Mouse (Mus musculus): ENCODE measurements at regions not wholly inside any gene's neighbourhood (a gene's known extent, or its start where the extent isn't known, plus 50 kb on each side); places are given as distances from the start of the nearest gene placed in this dataset.

DNA sequence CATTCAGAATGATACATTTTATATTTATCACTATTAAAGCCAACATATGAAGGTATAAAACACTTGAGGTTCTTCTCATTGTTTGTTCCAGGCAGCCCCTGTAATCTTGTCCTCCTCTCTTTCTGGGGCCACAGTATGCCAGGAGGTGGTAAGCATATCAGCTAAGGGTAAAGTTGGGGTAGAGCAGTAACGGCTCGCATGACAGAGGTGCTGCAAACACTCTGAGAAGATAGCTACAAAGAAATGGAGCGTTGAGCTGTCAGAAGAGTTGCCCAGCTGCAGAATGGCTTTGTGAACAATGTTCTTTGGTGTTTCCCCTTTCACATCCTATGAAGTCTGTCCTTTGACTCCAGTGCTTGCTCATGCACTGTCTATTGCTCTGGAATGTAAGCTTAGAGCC lies 293.5 kb upstream of the Camk1g start:
- no peak overlapping the region for H3K27ac ChIP-seq (replicated peaks)

DNA sequence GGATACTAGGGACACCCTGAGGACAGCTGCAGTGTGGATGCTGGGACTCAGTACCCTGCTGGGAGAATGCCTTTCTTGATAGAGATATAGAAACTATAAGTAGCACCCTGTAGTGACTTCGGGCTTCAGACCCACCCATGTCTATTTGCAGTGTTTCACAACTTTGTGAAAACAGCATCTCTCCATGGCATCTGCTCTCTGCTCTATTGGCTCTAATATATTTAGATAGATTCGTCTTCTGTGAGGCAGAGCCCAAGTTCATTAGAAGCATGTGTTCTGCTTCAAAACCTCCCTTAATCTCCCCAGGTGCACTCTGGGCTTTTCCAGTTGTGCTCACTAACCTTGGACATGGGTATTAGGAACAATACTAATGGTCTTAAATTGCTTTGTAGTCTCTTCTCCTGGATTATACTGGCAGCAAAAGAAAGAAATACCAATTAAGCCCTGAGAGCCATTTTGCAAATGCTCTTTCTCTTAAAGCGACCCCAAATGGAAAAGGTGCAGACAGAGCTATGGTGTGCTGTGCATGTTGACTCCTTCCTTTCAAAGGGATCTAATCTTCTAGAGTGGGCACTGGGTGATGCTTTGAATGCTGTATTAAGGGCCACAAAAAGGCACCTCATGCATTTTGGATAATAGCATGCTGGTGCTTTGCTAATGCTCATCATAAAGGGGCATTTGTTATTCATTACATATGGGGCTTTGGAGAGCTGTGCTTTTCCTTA lies 292.2 kb upstream of the Camk1g start:
- no peak overlapping the region for H3K27ac ChIP-seq (replicated peaks)

More for the DNA sequence above, 293.5 kb upstream of the Camk1g start:
- H3K36me3 ChIP-seq (replicated peaks), result no peaks in the 10 kb centered on the region
- no peak overlapping the region for H3K4me3 ChIP-seq
- no peaks in the 10 kb centered on the region for H3K9me3 ChIP-seq
- DNase-seq (ENCODE audit: low spot score), result no peak
- WGBS, result 91% methylated on average over 3 of the region's 3 CpGs
- peaks cover 23% of the 10 kb centered on the region for H3K4me1 ChIP-seq
- no peaks in the 10 kb centered on the region for H3K27me3 ChIP-seq (replicated peaks; ENCODE audit: low read depth, poor library complexity, severe bottlenecking)

GRCm38 (mm10) chr1:193661377-193661776 lies 291.3 kb upstream of the Camk1g start:
- no peak for DNase-seq (ENCODE audit: low spot score)
- Histone ChIP-seq H3K4me1 (peaks cover 21% of the 10 kb centered on the region), H3K27ac (replicated peaks) (no peak overlapping the region), H3K27me3 (replicated peaks; ENCODE audit: low read depth, poor library complexity, severe bottlenecking) (no peaks in the 10 kb centered on the region), H3K36me3 (replicated peaks) (no peaks in the 10 kb centered on the region), H3K9me3 (no peaks in the 10 kb centered on the region), H3K4me3 (no peak overlapping the region)
- 79% methylated on average over 4 of the region's 4 CpGs for WGBS

More for the DNA sequence above, 292.2 kb upstream of the Camk1g start:
- no peaks in the 10 kb centered on the region for H3K27me3 ChIP-seq (replicated peaks; ENCODE audit: low read depth, poor library complexity, severe bottlenecking)
- no peaks in the 10 kb centered on the region for H3K36me3 ChIP-seq (replicated peaks)
- H3K4me1 ChIP-seq, result peaks cover 21% of the 10 kb centered on the region
- H3K4me3 ChIP-seq, result no peak overlapping the region
- WGBS, result 68% methylated on average over 3 of the region's 3 CpGs
- no peak for DNase-seq (ENCODE audit: low spot score)
- no peaks in the 10 kb centered on the region for H3K9me3 ChIP-seq

DNA sequence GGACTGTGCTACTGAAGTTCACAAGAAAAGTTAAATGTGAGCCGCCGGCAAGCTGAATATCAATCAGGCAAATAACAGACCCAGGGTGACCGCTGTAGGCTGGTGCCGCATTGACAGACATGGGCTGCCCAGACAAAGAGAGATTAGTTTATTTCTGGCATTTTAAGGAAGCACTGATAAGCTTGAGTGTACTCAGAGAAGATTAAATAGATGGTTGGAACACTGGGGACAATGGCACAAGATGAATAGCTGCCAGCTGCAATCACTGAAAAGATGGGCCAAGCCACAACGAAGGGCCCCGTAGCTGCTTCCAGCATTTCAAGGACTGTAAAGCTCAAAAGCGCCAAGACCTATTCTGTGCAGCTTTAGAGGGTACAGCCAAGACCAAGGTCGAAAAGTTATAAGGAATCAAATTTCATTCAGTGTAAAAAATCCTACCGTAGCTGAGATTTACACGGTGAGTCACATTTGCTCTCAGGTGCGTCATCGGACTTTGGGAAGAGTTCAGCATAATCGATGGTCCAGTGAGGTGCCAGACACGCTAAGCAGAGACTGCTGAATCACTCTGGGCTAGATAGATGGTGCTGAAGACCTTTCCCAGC lies 285.1 kb upstream of the Camk1g start:
- H3K9me3 ChIP-seq, result no peaks in the 10 kb centered on the region
- no peak overlapping the region for H3K27ac ChIP-seq (replicated peaks)
- H3K27me3 ChIP-seq (replicated peaks; ENCODE audit: low read depth, poor library complexity, severe bottlenecking), result no peaks in the 10 kb centered on the region
- DNase-seq (ENCODE audit: low spot score), result no peak
- H3K4me3 ChIP-seq, result no peak overlapping the region
- no peaks in the 10 kb centered on the region for H3K4me1 ChIP-seq
- no peaks in the 10 kb centered on the region for H3K36me3 ChIP-seq (replicated peaks)
- WGBS, result 85% methylated on average over 14 of the region's 14 CpGs

DNA sequence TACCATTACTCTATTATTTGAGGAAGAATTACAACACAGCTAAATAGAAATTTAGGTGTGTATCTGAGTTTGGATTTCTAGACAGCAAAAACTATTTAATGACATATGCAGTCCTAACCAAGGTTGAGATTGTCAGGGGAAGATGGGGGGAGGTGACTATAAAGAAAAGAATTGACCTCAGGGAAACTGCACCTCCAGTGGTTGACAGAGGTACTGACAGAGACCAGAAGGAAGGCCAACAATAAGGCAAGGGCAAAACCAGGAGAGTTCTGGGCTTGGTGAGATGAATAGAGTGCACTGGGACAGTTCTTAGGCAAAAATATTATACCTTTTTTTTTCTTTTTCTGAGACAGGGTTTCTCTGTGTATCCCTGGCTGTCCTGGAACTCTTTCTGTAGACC lies 280.2 kb upstream of the Camk1g start:
- Histone ChIP-seq H3K4me1 (no peaks in the 10 kb centered on the region), H3K4me3 (no peak overlapping the region), H3K36me3 (replicated peaks) (no peaks in the 10 kb centered on the region), H3K27me3 (replicated peaks; ENCODE audit: low read depth, poor library complexity, severe bottlenecking) (no peaks in the 10 kb centered on the region), H3K27ac (replicated peaks) (no peak overlapping the region), H3K9me3 (no peaks in the 10 kb centered on the region)
- no peak for DNase-seq (ENCODE audit: low spot score)

DNA sequence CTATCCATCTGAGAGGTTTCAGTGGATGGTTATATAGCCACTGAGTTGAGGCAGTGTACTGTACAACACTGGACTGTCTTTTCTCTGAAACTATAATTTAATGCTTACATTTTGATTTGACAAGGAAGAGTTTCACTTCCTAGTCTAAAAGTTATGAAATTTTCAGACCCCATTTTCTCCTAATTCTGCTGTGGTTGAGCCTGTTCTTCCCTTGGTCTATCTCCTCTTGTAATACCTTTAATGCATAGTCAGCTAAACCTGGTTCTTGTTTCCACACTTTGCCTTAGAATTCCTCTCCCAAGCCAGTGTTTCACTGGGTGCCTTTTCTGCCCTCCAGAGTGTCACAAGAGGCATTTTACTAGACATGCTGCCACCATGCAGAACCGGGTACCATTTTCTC lies 279.3 kb upstream of the Camk1g start:
- no peaks in the 10 kb centered on the region for H3K27me3 ChIP-seq (replicated peaks; ENCODE audit: low read depth, poor library complexity, severe bottlenecking)
- 94% methylated on average over 1 of the region's 1 CpGs for WGBS
- DNase-seq (ENCODE audit: low spot score), result no peak

GRCm38 (mm10) chr1:193647371-193648270 lies 277.5 kb upstream of the Camk1g start:
- H3K4me1 ChIP-seq, result no peaks in the 10 kb centered on the region
- 87% methylated on average over 3 of the region's 3 CpGs for WGBS
- no peak overlapping the region for H3K27ac ChIP-seq (replicated peaks)
- no peak for DNase-seq (ENCODE audit: low spot score)
- no peaks in the 10 kb centered on the region for H3K27me3 ChIP-seq (replicated peaks; ENCODE audit: low read depth, poor library complexity, severe bottlenecking)
- no peaks in the 10 kb centered on the region for H3K36me3 ChIP-seq (replicated peaks)
- H3K9me3 ChIP-seq, result no peaks in the 10 kb centered on the region
- no peak overlapping the region for H3K4me3 ChIP-seq

More for the DNA sequence above, 279.3 kb upstream of the Camk1g start:
- Histone ChIP-seq H3K4me1 (no peaks in the 10 kb centered on the region), H3K9me3 (no peaks in the 10 kb centered on the region), H3K36me3 (replicated peaks) (no peaks in the 10 kb centered on the region), H3K27ac (replicated peaks) (no peak overlapping the region), H3K4me3 (no peak overlapping the region)

DNA sequence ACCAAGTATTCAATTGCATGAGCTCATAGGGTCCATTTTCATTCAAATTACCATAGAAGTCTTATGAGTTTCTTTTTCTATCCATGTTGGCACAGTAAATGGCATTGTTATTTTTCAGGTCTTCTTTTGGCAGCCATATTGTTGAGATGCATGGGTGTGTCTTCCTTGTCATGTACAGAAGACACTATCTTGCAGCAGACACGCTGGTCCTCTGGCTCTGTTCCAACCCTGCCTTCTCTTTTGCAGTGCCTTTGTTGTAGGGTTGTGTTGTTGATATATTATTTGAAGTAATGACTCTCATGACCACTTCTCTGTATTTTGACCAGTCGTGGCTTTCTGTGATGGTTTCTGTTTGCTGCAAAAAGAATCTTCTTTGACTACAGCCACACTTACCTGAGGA lies 274.4 kb upstream of the Camk1g start:
- no peak for DNase-seq (ENCODE audit: low spot score)
- H3K27ac ChIP-seq (replicated peaks), result no peak overlapping the region
- H3K4me1 ChIP-seq, result 0 out of 2 replicates have a peak, but pooled peaks cover 4% of the 10 kb centered on the region
- no peak overlapping the region for H3K4me3 ChIP-seq
- no peaks in the 10 kb centered on the region for H3K36me3 ChIP-seq (replicated peaks)
- WGBS, result 87% methylated on average over 2 of the region's 2 CpGs
- no peaks in the 10 kb centered on the region for H3K9me3 ChIP-seq
- H3K27me3 ChIP-seq (replicated peaks; ENCODE audit: low read depth, poor library complexity, severe bottlenecking), result no peaks in the 10 kb centered on the region

GRCm38 (mm10) chr1:193636451-193636850 lies 266.4 kb upstream of the Camk1g start:
- H3K36me3 ChIP-seq (replicated peaks), result no peaks in the 10 kb centered on the region
- H3K27ac ChIP-seq (replicated peaks), result no peak overlapping the region
- H3K4me3 ChIP-seq, result no peak overlapping the region
- H3K9me3 ChIP-seq, result no peaks in the 10 kb centered on the region
- WGBS, result 88% methylated on average over 5 of the region's 5 CpGs
- 0 out of 2 replicates have a peak, but pooled peaks cover 3% of the 10 kb centered on the region for H3K27me3 ChIP-seq (replicated peaks; ENCODE audit: low read depth, poor library complexity, severe bottlenecking)
- no peak for DNase-seq (ENCODE audit: low spot score)
- H3K4me1 ChIP-seq, result no peaks in the 10 kb centered on the region

- Histone ChIP-seq H3K9me3 (no peaks in the 10 kb centered on the region), H3K36me3 (replicated peaks) (no peaks in the 10 kb centered on the region), H3K27me3 (replicated peaks; ENCODE audit: low read depth, poor library complexity, severe bottlenecking) (0 out of 2 replicates have a peak, but pooled peaks cover 3% of the 10 kb centered on the region), H3K4me3 (no peak overlapping the region), H3K27ac (replicated peaks) (no peak overlapping the region), H3K4me1 (no peaks in the 10 kb centered on the region)
- WGBS, result 88% methylated on average over 2 of the region's 2 CpGs
- no peak for DNase-seq (ENCODE audit: low spot score)
Observed at GRCm38 (mm10) chr1:193632115-193632514, 262.0 kb upstream of the Camk1g start.

DNA sequence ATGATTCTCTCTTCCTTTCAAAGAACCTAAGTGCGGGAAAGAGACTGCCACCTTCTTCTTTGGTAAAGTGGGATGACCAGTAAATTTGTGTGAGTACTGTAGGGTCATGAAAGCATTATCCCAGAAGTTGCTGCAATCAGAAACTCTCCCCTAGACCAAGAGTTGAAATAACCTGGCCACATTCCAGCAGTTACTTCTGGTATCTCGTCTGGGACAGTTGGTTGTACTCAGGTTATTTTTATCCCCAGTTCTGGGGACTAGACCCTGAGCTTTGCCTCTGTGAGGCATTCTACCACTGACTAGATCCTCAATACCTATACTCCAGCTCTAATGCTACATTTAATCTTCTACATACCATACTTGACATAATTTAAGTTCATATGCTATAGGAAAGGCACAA lies 259.8 kb upstream of the Camk1g start:
- 71% methylated on average over 2 of the region's 2 CpGs for WGBS
- Histone ChIP-seq H3K9me3 (no peaks in the 10 kb centered on the region), H3K4me1 (0 out of 2 replicates have a peak, but pooled peaks cover 6% of the 10 kb centered on the region), H3K27ac (replicated peaks) (no peak overlapping the region), H3K36me3 (replicated peaks) (no peaks in the 10 kb centered on the region), H3K27me3 (replicated peaks; ENCODE audit: low read depth, poor library complexity, severe bottlenecking) (peaks cover 7% of the 10 kb centered on the region; the same call in 1 of the 2 replicates), H3K4me3 (no peak overlapping the region)
- no peak for DNase-seq (ENCODE audit: low spot score)

DNA sequence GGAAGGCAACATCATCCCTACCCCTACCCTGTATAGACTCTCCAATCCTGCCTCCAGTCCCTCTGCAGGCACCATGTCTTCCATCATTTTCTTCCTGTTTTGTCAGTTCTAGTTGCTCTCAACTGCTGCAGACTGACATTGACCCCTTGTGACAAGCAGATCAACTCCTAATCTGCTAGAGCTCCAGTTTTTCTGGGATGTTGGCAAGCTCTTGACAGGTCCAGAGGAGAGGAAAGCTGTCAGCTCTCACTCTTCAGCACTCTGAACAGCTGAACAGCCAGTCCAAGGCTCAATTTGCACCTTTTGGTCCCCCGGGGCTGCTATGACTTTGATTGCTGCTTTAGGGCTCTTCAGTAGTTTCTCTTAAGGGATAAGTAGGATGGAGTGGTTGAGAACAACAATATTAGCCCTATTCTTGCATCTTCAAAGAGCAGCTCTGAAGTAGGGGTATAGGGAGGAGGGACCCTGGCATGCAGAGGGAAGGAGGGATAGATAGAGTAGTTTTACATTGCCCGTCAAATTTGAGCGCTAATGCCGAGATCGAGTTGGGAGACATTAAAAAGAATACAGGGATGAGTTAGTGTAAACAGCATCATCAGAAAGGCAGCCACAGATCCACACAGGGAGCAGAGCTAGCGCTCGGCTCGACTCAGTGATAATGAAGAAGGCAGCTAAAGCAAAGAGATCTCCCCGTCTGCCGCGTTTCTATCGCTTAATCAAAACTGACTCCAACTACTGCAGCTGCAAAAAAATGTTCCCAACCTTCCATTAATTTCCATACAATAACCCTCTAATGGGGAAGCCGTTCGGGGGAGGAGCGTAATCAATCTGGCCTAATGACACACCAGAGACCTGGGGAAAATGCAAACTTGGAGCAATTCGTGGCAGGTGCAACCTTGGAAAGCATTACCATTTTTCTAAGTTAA lies 257.1 kb upstream of the Camk1g start:
- Histone ChIP-seq H3K27me3 (replicated peaks; ENCODE audit: low read depth, poor library complexity, severe bottlenecking) (peaks cover 4% of the 10 kb centered on the region; the same call in 1 of the 2 replicates), H3K36me3 (replicated peaks) (no peaks in the 10 kb centered on the region), H3K4me1 (0 out of 2 replicates have a peak, but pooled peaks cover 6% of the 10 kb centered on the region), H3K4me3 (no peak overlapping the region), H3K27ac (replicated peaks) (no peak overlapping the region), H3K9me3 (no peaks in the 10 kb centered on the region)
- DNase-seq (ENCODE audit: low spot score), result no peak
- 79% methylated on average over 16 of the region's 16 CpGs for WGBS
